Mouse (Mus musculus): Measurements from ENCODE around the gene Bcl11a.
"Not testable (repeated sequence)": the region's sequence is repeated elsewhere in the genome, so short reads cannot be mapped to it uniquely, and the experiment has no call there.

The Bcl11a gene

GRCm38 (mm10) chr11:24098662-24099061, 20.8 kb downstream of the Bcl11a start:
- no peak for DNase-seq (ENCODE audit: low read depth, low spot score)

GRCm38 (mm10) chr11:24099215-24099614, 21.4 kb downstream of the Bcl11a start:
- DNase-seq (ENCODE audit: low read depth, low spot score) = no peak

- DNase-seq (ENCODE audit: low read depth, low spot score) = no peak
Measured at GRCm38 (mm10) chr11:24099886-24100293, 22.0 kb downstream of the Bcl11a start.

GRCm38 (mm10) chr11:24100449-24101070, 22.7 kb downstream of the Bcl11a start:
- no peak for DNase-seq (ENCODE audit: low read depth, low spot score)

GRCm38 (mm10) chr11:24101625-24102024, 23.8 kb downstream of the Bcl11a start:
- DNase-seq (ENCODE audit: low read depth, low spot score) = no peak

DNA sequence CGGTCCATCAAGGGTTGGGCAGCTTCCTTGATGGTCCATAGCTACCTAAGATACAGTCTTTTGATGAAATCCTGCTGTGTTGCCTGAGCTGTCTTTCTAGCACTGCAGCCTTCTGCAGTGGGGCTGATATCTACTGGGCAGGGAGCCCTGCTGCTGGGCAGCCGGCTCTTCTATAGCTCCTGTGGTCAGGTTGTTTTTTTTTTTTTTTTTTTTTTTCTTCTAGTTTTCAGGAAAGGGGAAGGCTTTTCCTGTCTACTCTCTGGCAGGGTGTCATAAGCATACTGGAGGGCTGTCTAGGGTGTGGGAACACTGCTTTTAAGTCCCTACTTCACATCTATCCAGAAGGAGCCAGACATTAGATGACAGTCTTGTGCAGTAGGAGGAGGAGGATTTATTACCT, 24.5 kb downstream of the Bcl11a start:
- no peak for DNase-seq (ENCODE audit: low read depth, low spot score)

DNA sequence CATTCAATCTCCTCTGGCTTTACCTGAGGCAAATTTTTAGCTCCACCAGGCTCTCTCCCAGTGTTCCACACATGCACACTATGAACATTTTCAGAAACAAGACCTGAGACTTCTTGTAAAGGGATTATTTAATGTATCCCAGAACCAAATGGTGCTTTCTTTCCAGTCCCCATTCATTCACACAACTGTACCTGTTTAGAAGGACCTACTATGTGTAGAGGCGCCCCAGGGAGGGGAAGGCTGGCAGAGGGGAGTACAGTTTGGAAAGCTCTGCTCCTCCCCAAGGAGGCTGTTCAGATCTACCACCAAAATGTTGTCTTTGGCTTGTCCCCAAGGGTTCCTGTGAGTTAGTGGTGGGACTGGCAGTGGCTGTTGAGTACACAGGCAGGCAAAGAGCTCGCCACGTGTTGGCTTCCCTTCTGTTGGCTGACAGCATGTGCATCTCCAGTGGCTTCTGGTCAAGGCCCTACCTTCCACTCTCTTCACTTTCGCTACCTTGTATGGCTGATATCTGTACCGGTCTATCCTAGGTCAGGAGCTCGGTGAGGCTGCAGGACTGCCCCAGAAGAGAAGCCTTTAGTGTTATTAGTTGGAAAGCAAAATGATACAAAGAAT, 25.4 kb downstream of the Bcl11a start:
- no peak for DNase-seq (ENCODE audit: low read depth, low spot score)

DNA sequence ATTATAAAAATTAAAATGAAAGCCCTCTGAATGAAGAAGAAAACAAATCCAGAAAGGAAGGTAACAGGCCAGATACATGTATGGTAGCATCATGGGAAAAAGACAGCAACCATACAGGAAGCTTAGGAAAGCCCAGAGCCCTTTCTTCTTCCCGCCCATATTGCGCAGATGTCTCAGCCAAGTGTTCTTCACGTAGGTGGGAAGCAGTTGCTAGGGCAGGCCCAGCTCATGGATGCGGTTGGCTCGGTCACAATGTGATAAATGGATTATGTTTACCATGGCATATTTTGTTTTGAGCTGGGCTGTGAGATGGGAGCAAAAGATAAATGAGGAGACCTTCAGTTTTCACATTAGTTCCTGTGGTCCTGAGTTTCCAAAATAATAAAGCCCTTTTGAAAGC, 29.6 kb downstream of the Bcl11a start:
- DNase-seq (ENCODE audit: low read depth, low spot score) = no peak

GRCm38 (mm10) chr11:24108974-24109373, 31.1 kb downstream of the Bcl11a start:
- no peak for DNase-seq (ENCODE audit: low read depth, low spot score)

DNA sequence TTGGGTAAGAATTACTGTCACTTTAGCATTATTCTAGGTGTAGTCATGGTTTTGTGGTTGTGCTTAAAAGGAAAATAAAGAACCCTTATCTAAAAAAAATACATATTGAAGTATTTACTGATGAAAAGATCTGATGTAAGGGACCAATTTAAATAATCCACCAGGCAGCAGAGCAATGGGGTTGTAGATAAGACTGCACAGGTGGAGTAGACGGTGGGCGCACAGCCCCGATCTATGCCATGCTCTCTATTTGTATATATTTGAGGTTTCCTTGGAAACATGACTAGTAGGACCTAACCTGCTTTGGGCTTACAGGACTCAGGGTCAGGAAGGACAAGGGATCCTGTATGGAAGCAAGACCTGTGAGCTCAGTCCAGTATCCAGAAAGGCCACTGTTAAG, 31.5 kb downstream of the Bcl11a start:
- DNase-seq (ENCODE audit: low read depth, low spot score) = no peak

GRCm38 (mm10) chr11:24110113-24110512, 32.3 kb downstream of the Bcl11a start:
- DNase-seq (ENCODE audit: low read depth, low spot score) = no peak

GRCm38 (mm10) chr11:24111720-24112119, 33.9 kb downstream of the Bcl11a start:
- no peak for DNase-seq (ENCODE audit: low read depth, low spot score)

- DNase-seq (ENCODE audit: low read depth, low spot score) = no peak
Measured at GRCm38 (mm10) chr11:24115017-24115752, 37.3 kb downstream of the Bcl11a start.

- DNase-seq (ENCODE audit: low read depth, low spot score) = no peak
Measured at GRCm38 (mm10) chr11:24116041-24116440, 38.2 kb downstream of the Bcl11a start.

DNA sequence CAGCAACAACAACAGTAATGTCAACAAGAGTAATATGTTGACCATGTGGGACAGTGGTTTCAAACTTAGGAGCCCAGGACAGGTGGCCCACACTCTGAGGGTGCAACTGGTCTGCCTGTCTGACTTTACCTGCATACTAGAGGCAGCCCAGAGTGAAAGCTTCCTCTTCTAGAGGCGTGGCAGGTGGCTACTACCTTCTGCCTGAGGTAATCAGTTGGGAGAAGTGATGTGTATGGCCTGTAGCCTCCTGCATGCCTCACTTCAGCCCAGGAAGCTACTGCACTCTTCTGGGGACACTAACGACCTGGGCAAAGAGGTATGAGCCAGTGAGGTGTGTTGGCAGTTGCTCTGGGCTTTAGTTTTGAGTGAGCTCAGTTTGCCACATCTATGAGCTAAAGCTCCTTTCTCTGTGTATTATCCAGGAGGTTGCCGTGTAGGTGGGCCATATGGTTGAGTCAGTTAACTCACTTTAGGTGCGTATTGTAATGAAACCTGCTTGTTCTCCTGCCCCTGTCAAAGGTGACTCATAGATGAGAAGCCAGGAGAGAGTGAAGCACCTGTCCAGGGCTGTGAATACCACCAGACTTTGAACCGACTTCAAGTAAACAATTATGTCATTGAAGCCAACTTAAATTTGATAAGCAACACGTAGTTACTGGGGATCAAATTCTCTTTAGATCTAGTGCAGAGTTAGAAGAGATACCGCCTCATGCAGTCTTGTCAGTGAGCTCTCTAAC, 38.9 kb downstream of the Bcl11a start:
- DNase-seq (ENCODE audit: low read depth, low spot score) = no peak

- DNase-seq (ENCODE audit: low read depth, low spot score) = no peak
Measured at GRCm38 (mm10) chr11:24121136-24121535, 43.3 kb downstream of the Bcl11a start.

- no peak for DNase-seq (ENCODE audit: low read depth, low spot score)
Measured at GRCm38 (mm10) chr11:24122899-24123298, 45.0 kb downstream of the Bcl11a start.

DNA sequence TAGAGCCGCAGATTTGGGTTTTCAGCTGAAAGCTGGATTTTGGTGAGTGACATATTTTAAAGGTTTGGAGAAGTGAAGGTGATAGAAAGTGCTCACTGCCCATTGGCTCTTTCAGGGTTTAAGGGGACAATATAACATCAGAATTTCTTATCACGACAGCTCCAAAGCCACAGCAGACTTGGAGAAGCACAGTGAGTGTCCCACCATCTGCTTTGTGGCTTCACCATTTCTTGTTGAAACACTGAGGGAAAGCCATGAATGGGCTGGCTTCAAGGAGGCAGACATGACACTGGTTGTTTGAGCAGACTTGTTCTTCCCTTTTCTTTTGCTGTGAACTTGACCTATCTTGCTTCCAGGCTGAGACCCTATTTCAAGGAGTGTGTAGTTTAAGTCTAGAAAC, 46.1 kb downstream of the Bcl11a start:
- no peak for DNase-seq (ENCODE audit: low read depth, low spot score)

DNA sequence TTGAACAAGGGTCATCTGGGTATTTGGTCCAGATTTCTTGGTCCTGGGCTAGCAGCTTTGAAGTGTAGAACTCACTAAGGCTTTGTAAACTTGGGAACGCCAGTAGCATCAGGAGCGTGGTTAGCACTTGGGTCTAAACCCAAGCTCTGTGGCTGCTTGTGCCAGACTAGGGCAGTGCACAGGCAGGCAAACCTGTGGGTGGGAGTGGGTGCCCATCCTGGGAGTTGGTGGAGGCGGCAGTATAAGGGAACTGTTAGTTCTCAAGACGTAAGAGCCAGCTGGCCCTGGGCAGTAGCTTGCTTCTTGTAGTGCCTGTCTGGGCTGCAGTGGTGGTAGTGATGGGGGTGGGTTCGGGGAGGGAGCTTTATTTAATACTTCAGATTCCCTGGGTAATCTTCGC, 47.2 kb downstream of the Bcl11a start:
- no peak for DNase-seq (ENCODE audit: low read depth, low spot score)

GRCm38 (mm10) chr11:24128001-24128400, 50.1 kb downstream of the Bcl11a start:
- DNase-seq (ENCODE audit: low read depth, low spot score) = no peak

GRCm38 (mm10) chr11:24128880-24129279, 51.0 kb downstream of the Bcl11a start:
- DNase-seq (ENCODE audit: low read depth, low spot score) = not testable (repeated sequence)
